Mouse (Mus musculus): Measurements from ENCODE around the gene Ripply1.
"Not testable (repeated sequence)": the region's sequence is repeated elsewhere in the genome, so short reads cannot be mapped to it uniquely, and the experiment has no call there.

Gene Ripply1

GRCm38 (mm10) chrX:139781563-139781962 lies 590 bp downstream of the Ripply1 start:
- no peak for ATAC-seq (ENCODE audit: insufficient number of reproducible peaks, low FRiP score, low TSS enrichment)

- ATAC-seq (ENCODE audit: insufficient number of reproducible peaks, low FRiP score, low TSS enrichment), result no peak
Measured at GRCm38 (mm10) chrX:139780988-139781387, 1.2 kb downstream of the Ripply1 start.

GRCm38 (mm10) chrX:139779401-139779800 lies 2.8 kb downstream of the Ripply1 start:
- ATAC-seq (ENCODE audit: insufficient number of reproducible peaks, low FRiP score, low TSS enrichment), result no peak

- no peak for ATAC-seq (ENCODE audit: insufficient number of reproducible peaks, low FRiP score, low TSS enrichment)
Measured at GRCm38 (mm10) chrX:139778886-139779285, 3.3 kb downstream of the Ripply1 start.

- ATAC-seq (ENCODE audit: insufficient number of reproducible peaks, low FRiP score, low TSS enrichment), result no peak
Measured at GRCm38 (mm10) chrX:139777357-139777756, 4.8 kb downstream of the Ripply1 start.

GRCm38 (mm10) chrX:139775084-139775612 lies 7.0 kb downstream of the Ripply1 start:
- no peak for ATAC-seq (ENCODE audit: insufficient number of reproducible peaks, low FRiP score, low TSS enrichment)

- peak; percentile 49; the same call in 1 of the 2 replicates for ATAC-seq (ENCODE audit: insufficient number of reproducible peaks, low FRiP score, low TSS enrichment)
Measured at GRCm38 (mm10) chrX:139774309-139775083, 7.7 kb downstream of the Ripply1 start.

- ATAC-seq (ENCODE audit: insufficient number of reproducible peaks, low FRiP score, low TSS enrichment), result no peak
Measured at GRCm38 (mm10) chrX:139769975-139770637, 12.0 kb downstream of the Ripply1 start.

GRCm38 (mm10) chrX:139762546-139762945 lies 19.6 kb downstream of the Ripply1 start:
- ATAC-seq (ENCODE audit: insufficient number of reproducible peaks, low FRiP score, low TSS enrichment), result no peak

GRCm38 (mm10) chrX:139758634-139759033 lies 23.5 kb downstream of the Ripply1 start:
- not testable (repeated sequence) for ATAC-seq (ENCODE audit: insufficient number of reproducible peaks, low FRiP score, low TSS enrichment)

GRCm38 (mm10) chrX:139751855-139752254 lies 30.3 kb downstream of the Ripply1 start:
- no peak for ATAC-seq (ENCODE audit: insufficient number of reproducible peaks, low FRiP score, low TSS enrichment)

GRCm38 (mm10) chrX:139737066-139737465 lies 45.1 kb downstream of the Ripply1 start:
- no peak for ATAC-seq (ENCODE audit: insufficient number of reproducible peaks, low FRiP score, low TSS enrichment)

- ATAC-seq (ENCODE audit: insufficient number of reproducible peaks, low FRiP score, low TSS enrichment), result no peak
Measured at GRCm38 (mm10) chrX:139730541-139730940, 51.6 kb downstream of the Ripply1 start.

Measured in cerebellum, adult (tissue).